Mouse (Mus musculus): ENCODE measurements around the gene Olfr1318. TPM values are rescaled to one million over a fixed set of nuclear protein-coding genes. Genes with fewer than 3 reads are reported as not detected.

Gene Olfr1318
- not detected for polyA plus RNA-seq (2014; fragmentation: Illumina TruSeq; extraction: RNeasy Lipid Tissue Mini Kit (QIAGEN cat#74804); ENCODE audit: low read depth, low replicate concordance)

DNA sequence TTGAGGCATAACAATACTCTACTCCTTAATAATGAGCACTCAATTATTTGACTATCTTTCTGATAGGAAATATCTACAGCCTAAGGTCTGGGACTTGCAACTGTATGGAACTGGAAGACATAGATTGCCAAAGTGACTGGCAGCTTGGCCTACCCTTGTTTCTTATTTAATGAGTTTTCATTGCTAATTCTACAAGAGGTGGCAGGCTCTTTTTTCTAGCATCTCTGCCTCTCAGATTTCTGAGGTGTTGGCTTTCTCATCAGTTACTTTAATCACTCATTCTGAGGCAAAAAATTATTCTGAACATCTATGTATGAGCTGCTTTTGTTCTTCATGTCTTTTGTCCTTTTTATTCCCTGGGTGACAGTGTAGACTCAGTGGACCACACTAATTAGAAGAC lies at the start of gene Olfr1318:
Olfr1318 (plus strand) TSS at position 301 of the 400 bp plus-strand sequence.

GRCm38 (mm10) chr2:112115340-112115739 lies 38.7 kb upstream of the Olfr1318 start, which contains the start of gene Olfr1315-ps1:
Gene Olfr1315-ps1 (minus strand): TSS chr2:112115440.

DNA sequence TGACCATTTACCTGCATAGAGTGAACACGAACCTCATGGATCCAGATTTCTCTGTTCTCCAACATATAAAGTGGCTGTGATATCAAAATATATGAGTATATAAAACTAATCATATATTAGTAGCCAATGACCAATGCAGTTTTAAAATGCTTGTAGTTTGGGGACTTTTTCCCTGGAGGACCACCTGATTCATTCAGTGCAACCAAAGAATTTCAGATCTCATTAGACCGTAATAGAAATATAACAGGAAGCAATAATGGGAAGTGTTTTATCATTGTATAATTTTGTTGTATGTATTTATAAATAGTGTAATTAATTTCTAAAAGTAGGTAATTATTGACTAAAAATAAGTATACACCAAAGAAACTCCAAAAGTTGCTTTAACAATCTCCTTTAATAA lies 19.1 kb upstream of the Olfr1318 start, which contains the start of gene Olfr1316:
Olfr1316 (minus strand) TSS at position 101 of the 400 bp plus-strand sequence.

DNA sequence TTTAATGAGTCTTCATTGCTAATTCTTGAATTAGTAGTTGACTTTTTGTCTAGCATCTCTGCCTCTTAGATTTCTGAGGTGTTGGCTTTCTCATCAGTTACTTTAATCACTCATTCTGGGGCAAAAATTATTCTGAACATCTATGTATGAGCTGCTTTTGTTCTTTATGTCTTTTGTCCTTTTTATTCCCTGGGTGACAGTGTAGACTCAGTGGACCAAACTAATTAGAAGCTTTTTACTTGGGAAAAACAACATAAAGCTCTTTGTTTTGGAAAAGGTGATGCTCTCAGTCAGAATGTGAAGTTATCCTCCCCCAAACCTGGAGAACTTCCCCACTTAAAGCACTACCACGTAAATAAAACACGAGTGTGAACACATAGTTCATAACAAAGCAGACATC lies 14.0 kb upstream of the Olfr1318 start, which contains the start of gene Olfr1317:
Olfr1317 (plus strand) TSS at position 301 of the 400 bp plus-strand sequence.

Other genes starting within 250 kb of the Olfr1318 start
- not detected for gene Olfr1306, start 237.9 kb upstream of the Olfr1318 start, polyA plus RNA-seq (2014; fragmentation: Illumina TruSeq; extraction: RNeasy Lipid Tissue Mini Kit (QIAGEN cat#74804); ENCODE audit: low read depth, low replicate concordance)
- not detected for gene Olfr1307, start 204.8 kb upstream of the Olfr1318 start, polyA plus RNA-seq (2014; fragmentation: Illumina TruSeq; extraction: RNeasy Lipid Tissue Mini Kit (QIAGEN cat#74804); ENCODE audit: low read depth, low replicate concordance)
- not detected for gene Olfr1308, start 189.3 kb upstream of the Olfr1318 start, polyA plus RNA-seq (2014; fragmentation: Illumina TruSeq; extraction: RNeasy Lipid Tissue Mini Kit (QIAGEN cat#74804); ENCODE audit: low read depth, low replicate concordance)
- gene Olfr1309, start 163.9 kb upstream of the Olfr1318 start, polyA plus RNA-seq (2014; fragmentation: Illumina TruSeq; extraction: RNeasy Lipid Tissue Mini Kit (QIAGEN cat#74804); ENCODE audit: low read depth, low replicate concordance) = not detected
- not detected for gene Olfr1310, start 141.5 kb upstream of the Olfr1318 start, polyA plus RNA-seq (2014; fragmentation: Illumina TruSeq; extraction: RNeasy Lipid Tissue Mini Kit (QIAGEN cat#74804); ENCODE audit: low read depth, low replicate concordance)
- not detected for gene Olfr1311, start 129.8 kb upstream of the Olfr1318 start, polyA plus RNA-seq (2014; fragmentation: Illumina TruSeq; extraction: RNeasy Lipid Tissue Mini Kit (QIAGEN cat#74804); ENCODE audit: low read depth, low replicate concordance)
- gene Olfr1312, start 104.0 kb upstream of the Olfr1318 start, polyA plus RNA-seq (2014; fragmentation: Illumina TruSeq; extraction: RNeasy Lipid Tissue Mini Kit (QIAGEN cat#74804); ENCODE audit: low read depth, low replicate concordance) = not detected
- gene Olfr1313, start 76.4 kb upstream of the Olfr1318 start, polyA plus RNA-seq (2014; fragmentation: Illumina TruSeq; extraction: RNeasy Lipid Tissue Mini Kit (QIAGEN cat#74804); ENCODE audit: low read depth, low replicate concordance) = not detected
- gene Olfr1314, start 57.4 kb upstream of the Olfr1318 start, polyA plus RNA-seq (2014; fragmentation: Illumina TruSeq; extraction: RNeasy Lipid Tissue Mini Kit (QIAGEN cat#74804); ENCODE audit: low read depth, low replicate concordance) = not detected
- gene Olfr1315-ps1, start 38.8 kb upstream of the Olfr1318 start, polyA plus RNA-seq (2014; fragmentation: Illumina TruSeq; extraction: RNeasy Lipid Tissue Mini Kit (QIAGEN cat#74804); ENCODE audit: low read depth, low replicate concordance) = not detected
- gene Olfr1316, start 19.2 kb upstream of the Olfr1318 start, polyA plus RNA-seq (2014; fragmentation: Illumina TruSeq; extraction: RNeasy Lipid Tissue Mini Kit (QIAGEN cat#74804); ENCODE audit: low read depth, low replicate concordance) = not detected
- not detected for gene Olfr1317, start 13.9 kb upstream of the Olfr1318 start, polyA plus RNA-seq (2014; fragmentation: Illumina TruSeq; extraction: RNeasy Lipid Tissue Mini Kit (QIAGEN cat#74804); ENCODE audit: low read depth, low replicate concordance)
- gene Lpcat4, start 85.3 kb downstream of the Olfr1318 start, polyA plus RNA-seq (2014; fragmentation: Illumina TruSeq; extraction: RNeasy Lipid Tissue Mini Kit (QIAGEN cat#74804); ENCODE audit: low read depth, low replicate concordance) = 7.1 TPM
- 0.45 TPM for gene Nutm1, start 105.1 kb downstream of the Olfr1318 start, polyA plus RNA-seq (2014; fragmentation: Illumina TruSeq; extraction: RNeasy Lipid Tissue Mini Kit (QIAGEN cat#74804); ENCODE audit: low read depth, low replicate concordance)
- 83.2 TPM for gene Nop10, start 107.7 kb downstream of the Olfr1318 start, polyA plus RNA-seq (2014; fragmentation: Illumina TruSeq; extraction: RNeasy Lipid Tissue Mini Kit (QIAGEN cat#74804); ENCODE audit: low read depth, low replicate concordance)
- 23.8 TPM for gene Slc12a6, start 111.6 kb downstream of the Olfr1318 start, polyA plus RNA-seq (2014; fragmentation: Illumina TruSeq; extraction: RNeasy Lipid Tissue Mini Kit (QIAGEN cat#74804); ENCODE audit: low read depth, low replicate concordance)
- not detected for gene Gm21985, start 112.1 kb downstream of the Olfr1318 start, polyA plus RNA-seq (2014; fragmentation: Illumina TruSeq; extraction: RNeasy Lipid Tissue Mini Kit (QIAGEN cat#74804); ENCODE audit: low read depth, low replicate concordance)
- gene Emc4, start 213.8 kb downstream of the Olfr1318 start, polyA plus RNA-seq (2014; fragmentation: Illumina TruSeq; extraction: RNeasy Lipid Tissue Mini Kit (QIAGEN cat#74804); ENCODE audit: low read depth, low replicate concordance) = 105 TPM
- gene Katnbl1, start 225.0 kb downstream of the Olfr1318 start, polyA plus RNA-seq (2014; fragmentation: Illumina TruSeq; extraction: RNeasy Lipid Tissue Mini Kit (QIAGEN cat#74804); ENCODE audit: low read depth, low replicate concordance) = 16.6 TPM

Data from adipose tissue, adult 10 weeks (tissue).